Mouse (Mus musculus): ENCODE data around the gene Xrcc1.

The Xrcc1 gene

GRCm38 (mm10) chr7:24528861-24529260, 17.2 kb upstream of the Xrcc1 start:
- no peak for DNase-seq (ENCODE audit: low read depth, low spot score)

- no peak for DNase-seq (ENCODE audit: low read depth, low spot score)
Observed at GRCm38 (mm10) chr7:24529580-24529979, 16.5 kb upstream of the Xrcc1 start.

- peak; percentile 92 for DNase-seq (ENCODE audit: low read depth, low spot score)
Observed at GRCm38 (mm10) chr7:24530062-24530931, 15.8 kb upstream of the Xrcc1 start, which contains the start of gene Irgq. Irgq (plus strand) TSS chr7:24530689.

GRCm38 (mm10) chr7:24531211-24531971, 14.7 kb upstream of the Xrcc1 start:
- DNase-seq (ENCODE audit: low read depth, low spot score): peak; percentile 37

- DNase-seq (ENCODE audit: low read depth, low spot score): no peak
Observed at GRCm38 (mm10) chr7:24533031-24533571, 13.0 kb upstream of the Xrcc1 start.

GRCm38 (mm10) chr7:24533806-24534205, 12.3 kb upstream of the Xrcc1 start:
- no peak for DNase-seq (ENCODE audit: low read depth, low spot score)

- DNase-seq (ENCODE audit: low read depth, low spot score): no peak
Observed at GRCm38 (mm10) chr7:24534301-24534700, 11.8 kb upstream of the Xrcc1 start.

GRCm38 (mm10) chr7:24537081-24537480, 9.0 kb upstream of the Xrcc1 start:
- DNase-seq (ENCODE audit: low read depth, low spot score): no peak

- no peak for DNase-seq (ENCODE audit: low read depth, low spot score)
Observed at GRCm38 (mm10) chr7:24537591-24537990, 8.5 kb upstream of the Xrcc1 start.

- no peak for DNase-seq (ENCODE audit: low read depth, low spot score)
Observed at GRCm38 (mm10) chr7:24538154-24538553, 7.9 kb upstream of the Xrcc1 start.

GRCm38 (mm10) chr7:24538701-24539100, 7.4 kb upstream of the Xrcc1 start:
- no peak for DNase-seq (ENCODE audit: low read depth, low spot score)

GRCm38 (mm10) chr7:24539686-24540085, 6.4 kb upstream of the Xrcc1 start:
- DNase-seq (ENCODE audit: low read depth, low spot score): no peak

GRCm38 (mm10) chr7:24544506-24544905, 1.6 kb upstream of the Xrcc1 start:
- DNase-seq (ENCODE audit: low read depth, low spot score): no peak

- DNase-seq (ENCODE audit: low read depth, low spot score): peak; percentile 97
Observed at GRCm38 (mm10) chr7:24546634-24547389, 723 bp downstream of the Xrcc1 start.

GRCm38 (mm10) chr7:24547534-24548036, 1.5 kb downstream of the Xrcc1 start:
- DNase-seq (ENCODE audit: low read depth, low spot score): no peak

GRCm38 (mm10) chr7:24551985-24552759, 6.1 kb downstream of the Xrcc1 start:
- no peak for DNase-seq (ENCODE audit: low read depth, low spot score)

- no peak for DNase-seq (ENCODE audit: low read depth, low spot score)
Observed at GRCm38 (mm10) chr7:24555786-24556185, 9.7 kb downstream of the Xrcc1 start.

GRCm38 (mm10) chr7:24561450-24561849, 15.4 kb downstream of the Xrcc1 start:
- no peak for DNase-seq (ENCODE audit: low read depth, low spot score)

- DNase-seq (ENCODE audit: low read depth, low spot score): no peak
Observed at GRCm38 (mm10) chr7:24563191-24563836, 17.2 kb downstream of the Xrcc1 start.

- DNase-seq (ENCODE audit: low read depth, low spot score): no peak
Observed at GRCm38 (mm10) chr7:24563837-24564206, 17.7 kb downstream of the Xrcc1 start.
